Mouse (Mus musculus) embryonic facial prominence, embryonic 11.5 days (tissue): ENCODE results near the gene Tnfrsf13b. TPM values are rescaled to one million over a fixed set of nuclear protein-coding genes. Genes with fewer than 3 reads are reported as not detected.
"Not testable (repeated sequence)": the region's sequence is repeated elsewhere in the genome, so short reads cannot be mapped to it uniquely, and the experiment has no call there.

Experiments used
- ATAC-seq: fragments of 200-750 bp; cut with Nextera tagmentation; replicated peaks from 2 replicates; pipeline ENCODE4 v1.8.0; 2017; ENCODE audit warnings: low read depth; ENCODE audit not compliant: insufficient number of reproducible peaks, low FRiP score, low TSS enrichment
- DNase-seq: peaks from one replicate; pipeline ENCODE4 v3.0.0-alpha.2; 2015; ENCODE audit warnings: low spot score
- H3K27ac ChIP-seq: fragments of 300-500 bp; sonication (generic); replicated peaks from 2 replicates; pipeline ENCODE4 v1.5.1; 2014; ENCODE audit warnings: mild to moderate bottlenecking, low read depth, low read length, control low read depth
- H3K27me3 ChIP-seq: fragments of 300-500 bp; sonication (generic); 2 replicates; pipeline ENCODE4 v1.6.1; 2014; ENCODE audit warnings: mild to moderate bottlenecking, low read length, moderate library complexity, mixed read lengths; ENCODE audit not compliant: control insufficient read depth, insufficient read depth
- H3K36me3 ChIP-seq: fragments of 300-500 bp; sonication (generic); replicated peaks from 2 replicates; pipeline ENCODE4 v1.6.1; 2014; ENCODE audit warnings: low read depth, mild to moderate bottlenecking, low read length, moderate library complexity, mixed read lengths; ENCODE audit not compliant: control insufficient read depth, insufficient read depth
- H3K4me1 ChIP-seq: fragments of 300-500 bp; sonication (generic); 2 replicates; pipeline ENCODE4 v1.6.1; 2014; ENCODE audit warnings: low read length, mixed read lengths; ENCODE audit not compliant: control insufficient read depth, insufficient read depth
- H3K4me2 ChIP-seq: fragments of 300-500 bp; sonication (generic); 2 replicates; pipeline ENCODE4 v1.6.1; 2014; ENCODE audit warnings: low read depth, mild to moderate bottlenecking, control low read depth, low read length, moderate library complexity
- H3K4me3 ChIP-seq: fragments of 300-500 bp; sonication (generic); 2 replicates; pipeline ENCODE4 v1.5.1; 2014; ENCODE audit warnings: low read depth, low read length, control low read depth
- H3K9ac ChIP-seq: fragments of 300-500 bp; sonication (generic); replicated peaks from 2 replicates; pipeline ENCODE4 v1.6.1; 2014; ENCODE audit warnings: mild to moderate bottlenecking, control low read depth, low read length
- H3K9me3 ChIP-seq: fragments of 300-500 bp; sonication (generic); replicated peaks from 2 replicates; pipeline ENCODE4 v1.6.1; 2016; ENCODE audit warnings: mild to moderate bottlenecking, low read length, inconsistent platforms, mixed read lengths; ENCODE audit not compliant: control insufficient read depth
- WGBS: fragments of 180-500 bp; shearing (Covaris S2); extraction: QIAGEN DNeasy Blood & Tissue Kit; methylation state at CpG from one replicate; pipeline ENCODE4 v1.1.7; 2014; 5-methylcytosine and 5-hydroxymethylcytosine counted together
- polyA plus RNA-seq: library from polyadenylated mRNA; unstranded; fragments of >200 nt; fragmentation: Nextera tagmentation; extraction: Ambion mirVana; gene quantifications from 2 replicates; pipeline ENCODE4 v1.2.1, GENCODE M21; 2014

The Tnfrsf13b gene
- polyA plus RNA-seq, 1 experiment from 2014 or later: 1.5 TPM

- Histone ChIP-seq H3K27me3 (no peaks in the 10 kb centered on the region), H3K4me3 (no peak overlapping the region), H3K4me2 (no peak overlapping the region), H3K4me1 (no peaks in the 10 kb centered on the region), H3K36me3 (peaks cover 37% of the 10 kb centered on the region), H3K27ac (no peak overlapping the region), H3K9me3 (no peaks in the 10 kb centered on the region), H3K9ac (no peak overlapping the region)
- ATAC-seq: no peak
- WGBS: 95% methylated on average over 6 of the region's 6 CpGs
- DNase-seq: no peak
These were observed 37.8 kb downstream of the Tnfrsf13b start for GRCm38 (mm10) chr11:61164366-61164765.

GRCm38 (mm10) chr11:61164881-61165280 lies 38.3 kb downstream of the Tnfrsf13b start:
- DNase-seq (no peak), ATAC-seq (no peak)
- Histone ChIP-seq H3K27ac (no peak overlapping the region), H3K4me2 (no peak overlapping the region), H3K9ac (no peak overlapping the region), H3K4me1 (no peaks in the 10 kb centered on the region), H3K36me3 (peaks cover 33% of the 10 kb centered on the region), H3K4me3 (no peak overlapping the region), H3K9me3 (no peaks in the 10 kb centered on the region), H3K27me3 (no peaks in the 10 kb centered on the region)
- 94% methylated on average over 10 of the region's 10 CpGs for WGBS

GRCm38 (mm10) chr11:61170184-61170583 lies 43.6 kb downstream of the Tnfrsf13b start:
- DNase-seq (no peak), ATAC-seq (no peak)
- WGBS: 93% methylated on average over 5 of the region's 5 CpGs
- H3K4me3 ChIP-seq: no peak overlapping the region
- H3K4me2 ChIP-seq: no peak overlapping the region
- no peak overlapping the region for H3K27ac ChIP-seq
- no peaks in the 10 kb centered on the region for H3K4me1 ChIP-seq
- no peak overlapping the region for H3K9ac ChIP-seq
- H3K9me3 ChIP-seq: no peaks in the 10 kb centered on the region
- no peaks in the 10 kb centered on the region for H3K27me3 ChIP-seq
- peaks cover 10% of the 10 kb centered on the region for H3K36me3 ChIP-seq

GRCm38 (mm10) chr11:61173477-61173876 lies 46.9 kb downstream of the Tnfrsf13b start:
- peak overlapping the region; percentile 98 for H3K4me3 ChIP-seq
- H3K9ac ChIP-seq, H3K27ac ChIP-seq, H3K36me3 ChIP-seq, H3K27me3 ChIP-seq, DNase-seq, H3K4me1 ChIP-seq, H3K9me3 ChIP-seq, ATAC-seq: not testable (repeated sequence)
- peak overlapping the region; percentile 38 for H3K4me2 ChIP-seq
- 42% methylated on average over 15 of the region's 15 CpGs for WGBS

- Histone ChIP-seq H3K27me3 (no peaks in the 10 kb centered on the region), H3K4me2 (peak overlapping the region; percentile 38), H3K9ac (peak overlapping the region; percentile 97), H3K9me3 (no peaks in the 10 kb centered on the region), H3K27ac (peak overlapping the region; percentile 89), H3K36me3 (no peaks in the 10 kb centered on the region), H3K4me3 (peak overlapping the region; percentile 98), H3K4me1 (no peaks in the 10 kb centered on the region)
- WGBS: under 1% methylated on average over 28 of the region's 28 CpGs
- DNase-seq: peak; percentile 89
- peak; percentile 37 for ATAC-seq
These were observed 47.8 kb downstream of the Tnfrsf13b start for GRCm38 (mm10) chr11:61174291-61174820.

- ATAC-seq: peak; percentile 97
- peak within 1 kb of the TSS; percentile 38 for H3K4me2 ChIP-seq
- no peaks in the 10 kb centered on the region for H3K9me3 ChIP-seq
- under 1% methylated on average over 58 of the region's 69 CpGs for WGBS
- H3K27me3 ChIP-seq: no peaks in the 10 kb centered on the region
- peak within 1 kb of the TSS; percentile 98 for H3K4me3 ChIP-seq
- no peaks in the 10 kb centered on the region for H3K36me3 ChIP-seq
- H3K4me1 ChIP-seq: no peaks in the 10 kb centered on the region
- peak within 1 kb of the TSS; percentile 89 for H3K27ac ChIP-seq
- H3K9ac ChIP-seq: peak within 1 kb of the TSS; percentile 97
- DNase-seq: peak; percentile 100
These were observed 48.5 kb downstream of the Tnfrsf13b start, which contains the start of gene Usp22 for GRCm38 (mm10) chr11:61174821-61175658. Gene Usp22 (minus strand): TSS chr11:61175055.

GRCm38 (mm10) chr11:61175778-61176177 lies 49.2 kb downstream of the Tnfrsf13b start:
- Histone ChIP-seq H3K27ac (no peak overlapping the region), H3K9me3 (no peaks in the 10 kb centered on the region), H3K27me3 (no peaks in the 10 kb centered on the region), H3K9ac (no peak overlapping the region), H3K4me2 (no peak overlapping the region), H3K4me3 (no peak overlapping the region), H3K36me3 (no peaks in the 10 kb centered on the region), H3K4me1 (no peaks in the 10 kb centered on the region)
- DNase-seq (no peak), ATAC-seq (no peak)
- WGBS: 73% methylated on average over 5 of the region's 5 CpGs

GRCm38 (mm10) chr11:61176321-61176720 lies 49.8 kb downstream of the Tnfrsf13b start:
- Histone ChIP-seq H3K4me2 (no peak overlapping the region), H3K9ac (no peak overlapping the region), H3K9me3 (no peaks in the 10 kb centered on the region), H3K4me3 (no peak overlapping the region), H3K27ac (no peak overlapping the region), H3K27me3 (no peaks in the 10 kb centered on the region), H3K4me1 (no peaks in the 10 kb centered on the region), H3K36me3 (no peaks in the 10 kb centered on the region)
- DNase-seq: no peak
- WGBS: 96% methylated on average over 1 of the region's 1 CpGs
- ATAC-seq: no peak
